Mouse (Mus musculus) neutrophil, adult 5-6 weeks (primary cell): ENCODE results near the gene Bmp8a. TPM values are rescaled to one million over a fixed set of nuclear protein-coding genes. Genes with fewer than 3 reads are reported as not detected.
"Not testable (repeated sequence)": the region's sequence is repeated elsewhere in the genome, so short reads cannot be mapped to it uniquely, and the experiment has no call there.

Experiments
- ATAC-seq: fragments of 151-379, 151-347 bp; 2 replicates; pipeline ENCODE4 v1.8.0; 2017; ENCODE audit warnings: mild to moderate bottlenecking, moderate TSS enrichment; ENCODE audit not compliant: insufficient number of reproducible peaks, poor library complexity, low FRiP score, severe bottlenecking; ENCODE audit errors: extremely low read depth
- total RNA-seq: library from RNA; stranded (forward); fragments of 200-1000 nt; gene quantifications from 2 replicates; pipeline ENCODE4 v1.2.3, GENCODE M21; 2017

The Bmp8a gene
- not detected in 2 replicates for total RNA-seq

DNA sequence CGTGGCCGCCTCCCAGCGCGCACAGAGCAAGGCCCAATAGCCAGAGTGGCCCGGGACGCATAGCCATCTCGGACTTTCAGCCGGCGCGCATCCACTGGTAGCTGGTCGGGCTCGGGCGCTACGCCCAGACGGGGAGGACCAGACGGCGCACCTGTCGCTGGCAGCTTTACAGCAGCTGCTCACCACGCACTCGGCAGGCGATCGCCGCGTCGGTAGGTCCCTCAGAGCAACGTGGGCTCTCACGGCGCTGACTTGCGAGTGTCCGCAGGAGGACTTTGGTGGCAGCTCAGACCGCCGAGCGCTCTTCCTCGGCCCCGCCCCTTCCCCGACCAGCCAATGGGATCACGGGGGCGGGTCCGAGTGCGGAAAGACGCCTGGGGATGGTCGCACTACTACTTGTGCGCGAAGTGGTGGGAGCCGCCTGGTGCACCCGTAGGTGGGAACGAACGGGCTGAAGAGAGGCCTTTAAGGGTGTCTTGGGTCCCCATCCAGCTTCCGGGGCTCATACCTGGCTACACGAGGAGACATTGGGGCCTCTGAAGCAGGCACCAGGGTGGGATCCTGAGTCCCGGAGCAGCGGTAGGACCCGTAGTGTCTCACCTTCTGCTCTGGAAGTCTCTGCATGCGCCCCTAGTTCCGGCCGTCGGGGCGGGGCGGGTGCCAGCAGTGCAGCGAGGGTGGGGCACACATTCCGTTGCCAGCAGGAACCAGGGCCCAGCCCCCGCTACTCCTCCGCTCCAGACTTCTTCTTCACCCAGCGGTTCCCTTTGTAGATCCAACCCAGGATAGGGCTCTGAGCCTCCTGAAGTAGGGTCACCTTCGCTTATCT lies at the start of gene Bmp8a:
Gene Bmp8a (minus strand): TSS at position 611 of the 829 bp plus-strand sequence.
- ATAC-seq, result peak; percentile 34; the same call in 1 of the 2 replicates

DNA sequence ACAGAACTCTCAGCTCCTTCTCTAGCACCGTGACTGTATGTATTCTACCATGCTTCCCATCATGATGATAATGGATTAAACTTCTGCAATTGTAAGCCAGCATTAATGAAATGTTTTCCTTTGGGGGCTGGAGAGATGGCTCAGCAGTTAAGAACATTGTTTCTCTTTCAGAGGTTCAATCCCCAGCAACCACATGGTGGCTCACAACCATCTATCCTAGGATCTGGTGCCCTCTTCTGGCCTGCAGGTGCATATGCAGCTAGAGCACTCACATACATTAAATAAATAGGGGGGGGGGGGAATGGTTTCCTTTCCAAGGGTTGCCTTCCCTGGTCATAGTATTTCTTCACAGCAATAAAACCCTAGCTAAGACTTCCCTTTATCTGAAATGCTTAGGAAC lies 49.1 kb upstream of the Bmp8a start:
- no peak for ATAC-seq

DNA sequence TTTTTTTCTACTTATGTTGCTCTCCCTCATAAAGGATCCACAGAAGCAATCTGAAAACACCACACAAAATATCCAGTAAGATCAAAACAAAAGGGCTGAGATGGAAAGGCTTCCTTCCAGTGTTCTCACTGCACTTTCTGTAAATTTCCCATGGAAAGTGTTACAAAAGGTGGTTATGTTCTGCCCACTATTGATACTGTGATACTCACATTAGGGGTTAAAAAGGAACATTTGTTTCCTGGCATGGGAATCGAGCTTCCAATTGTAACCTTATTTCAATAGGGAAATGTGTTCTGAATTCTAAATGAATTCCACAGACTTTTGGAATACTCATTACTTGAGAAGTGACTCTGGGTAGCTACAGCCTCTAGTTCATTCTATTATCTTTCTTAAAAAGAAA lies 42.0 kb upstream of the Bmp8a start:
- no peak for ATAC-seq

DNA sequence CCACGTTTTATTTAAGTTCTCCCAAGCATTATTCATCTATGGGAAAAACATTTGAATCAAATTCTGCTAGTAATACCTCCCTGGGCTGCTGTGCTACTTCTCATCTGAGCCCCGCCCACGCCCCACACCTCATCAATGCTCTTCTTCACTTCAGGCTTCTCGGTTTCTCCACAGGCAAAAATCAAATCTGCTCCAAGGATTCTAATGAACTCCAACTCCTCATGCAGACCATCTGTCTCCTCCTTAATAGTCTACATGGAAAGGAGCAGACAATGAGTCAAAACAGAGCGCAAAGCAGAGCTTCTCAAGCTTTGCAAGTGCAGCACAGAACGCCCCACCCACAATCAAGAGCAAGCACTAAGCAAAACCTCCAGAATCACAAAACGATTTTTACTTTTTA lies 40.1 kb upstream of the Bmp8a start:
- ATAC-seq, result no peak

DNA sequence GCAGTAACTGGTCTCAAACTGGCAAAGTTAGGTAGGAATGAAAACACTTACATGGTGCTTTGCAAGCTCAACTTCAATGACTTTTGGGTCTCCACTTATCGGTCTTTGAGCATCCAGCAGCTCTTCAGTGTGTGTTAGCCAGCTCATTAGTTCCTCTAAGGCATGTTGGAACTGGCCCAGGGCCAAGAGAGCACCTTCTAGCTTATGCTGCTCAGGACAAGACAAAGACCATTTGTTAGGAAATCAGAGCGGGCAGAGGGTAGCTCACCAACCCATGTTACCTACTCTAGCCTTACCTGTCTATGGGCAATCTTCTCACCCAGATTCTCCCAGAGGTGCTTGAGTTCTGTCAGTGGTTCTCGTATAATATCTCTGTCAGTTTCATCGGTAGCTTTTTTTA lies 39.0 kb upstream of the Bmp8a start:
- no peak for ATAC-seq

DNA sequence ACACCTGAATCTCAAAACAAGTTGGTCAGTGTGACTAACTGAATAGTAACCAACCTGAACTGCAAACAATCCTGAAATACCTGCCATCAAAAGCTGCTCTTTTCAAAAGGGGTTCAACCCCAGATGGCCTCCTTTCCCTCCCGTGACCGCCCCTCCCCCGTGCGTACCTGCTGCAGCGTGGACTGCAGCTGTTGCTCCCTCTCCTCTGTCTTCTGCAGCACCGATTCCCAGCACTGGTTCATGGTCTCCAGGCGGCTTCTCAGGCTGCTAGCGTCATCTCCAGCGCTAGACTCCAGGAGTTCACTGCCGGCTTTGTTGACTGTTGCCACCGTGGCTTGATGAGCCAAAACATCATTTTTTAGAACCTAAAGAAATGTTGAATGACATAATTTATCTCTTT lies 38.5 kb upstream of the Bmp8a start:
- ATAC-seq, result no peak

DNA sequence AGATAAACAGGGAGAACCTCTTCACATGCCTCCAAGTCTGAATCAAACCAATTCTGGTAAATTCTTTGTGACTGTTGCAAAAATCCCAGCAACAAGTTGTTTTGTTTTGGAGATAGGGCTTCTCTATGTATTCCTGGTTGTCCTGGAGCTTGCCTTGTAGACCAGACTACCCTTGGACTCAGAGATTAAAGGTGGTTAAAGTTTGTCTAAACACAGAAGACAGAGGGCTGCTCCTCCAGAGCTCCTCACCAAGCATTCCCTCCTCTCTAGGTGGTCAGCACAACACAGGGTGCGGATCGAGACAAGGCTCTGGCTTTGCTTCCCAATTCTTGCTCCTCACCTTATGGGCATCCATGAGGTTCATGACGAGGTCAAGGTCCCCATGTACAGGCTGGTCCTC lies 33.0 kb upstream of the Bmp8a start:
- ATAC-seq, result no peak

DNA sequence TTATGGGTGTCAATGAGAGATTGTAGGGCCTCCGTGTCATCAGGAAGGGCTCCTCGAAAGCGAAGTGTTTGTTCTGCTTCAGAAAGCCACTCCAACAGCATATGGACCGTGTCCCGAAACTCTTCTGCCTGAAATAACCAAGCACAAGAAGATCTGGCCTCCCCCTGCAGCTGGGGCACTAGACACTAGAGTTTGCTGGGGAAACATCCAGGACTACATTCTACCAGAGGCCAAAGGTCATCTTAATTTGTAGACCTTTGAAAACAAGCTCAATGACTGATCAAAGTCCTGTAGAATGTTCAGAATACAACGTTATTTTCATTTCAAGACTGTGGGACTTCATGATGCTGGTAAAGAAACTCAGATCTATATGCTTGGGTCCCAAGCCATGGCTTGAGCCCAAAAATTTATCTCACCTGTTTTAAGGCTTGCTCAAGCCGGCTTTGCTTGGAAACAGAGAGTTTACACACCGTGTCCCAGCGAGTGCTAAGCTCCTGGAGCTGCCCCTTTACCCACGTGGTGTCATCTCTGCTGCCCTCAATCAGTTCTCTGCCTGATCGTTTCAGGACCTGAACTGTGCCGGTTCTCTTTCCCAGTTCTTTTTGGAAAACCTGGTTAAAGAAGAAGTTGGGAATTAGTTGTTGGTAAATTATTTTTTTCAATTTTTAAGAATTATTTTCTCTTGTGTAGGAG lies 31.4 kb upstream of the Bmp8a start:
- no peak for ATAC-seq

DNA sequence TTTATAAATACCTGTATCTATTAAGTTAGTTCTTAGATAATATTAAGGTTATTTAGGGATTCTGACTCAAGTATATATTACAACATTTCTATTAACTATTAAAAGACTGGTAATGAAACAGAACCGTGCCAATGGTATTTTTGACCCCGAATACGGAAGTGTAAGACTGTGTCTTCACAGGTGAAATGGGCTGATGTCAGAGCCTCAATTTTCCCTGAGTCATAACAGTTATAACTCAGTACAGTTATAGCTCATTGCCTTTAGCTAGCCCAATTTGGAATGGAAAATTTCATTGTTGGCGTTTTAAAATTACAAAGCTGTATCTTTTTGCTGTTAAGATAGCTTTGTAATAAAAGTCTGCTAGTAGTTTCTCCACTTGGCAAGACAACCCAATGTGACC lies 20.5 kb upstream of the Bmp8a start:
- ATAC-seq, result no peak

DNA sequence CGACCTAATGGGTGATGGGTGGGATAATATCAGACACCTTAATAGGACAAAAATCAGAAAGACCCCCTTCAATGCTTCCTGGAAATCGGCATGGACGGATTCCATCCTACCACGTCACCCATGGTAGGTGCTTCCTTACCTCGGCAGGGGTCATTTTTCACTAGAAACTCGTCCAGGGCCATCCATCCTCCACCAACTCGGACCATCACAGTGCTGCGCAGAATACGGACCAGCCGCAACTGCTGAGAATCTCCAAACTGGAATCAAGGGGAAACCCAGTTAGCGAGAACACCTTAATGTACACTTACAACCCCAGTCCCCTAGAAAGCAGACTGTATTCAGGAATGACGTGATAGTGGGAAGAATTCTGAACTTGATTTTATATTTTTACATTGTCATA lies 17.7 kb upstream of the Bmp8a start:
- no peak for ATAC-seq

DNA sequence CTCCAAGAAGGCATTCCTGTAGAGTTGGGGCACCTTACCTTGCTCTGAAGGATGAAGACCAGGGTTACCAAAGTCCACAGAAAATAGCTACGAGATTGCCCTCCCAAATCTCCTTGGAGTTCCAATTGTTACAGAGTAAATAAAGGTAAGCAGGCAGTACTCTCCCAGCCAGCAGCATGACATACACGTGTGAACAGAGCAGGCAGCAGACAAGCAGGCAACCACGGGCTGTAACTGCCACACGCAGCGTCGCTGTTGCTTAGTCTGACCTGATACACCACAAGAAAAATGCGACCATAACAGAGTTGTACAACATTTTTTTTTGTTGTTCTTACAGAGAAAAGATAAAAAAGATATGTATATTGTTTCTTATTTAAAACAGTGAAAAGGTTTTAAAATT lies 15.6 kb upstream of the Bmp8a start:
- no peak for ATAC-seq

DNA sequence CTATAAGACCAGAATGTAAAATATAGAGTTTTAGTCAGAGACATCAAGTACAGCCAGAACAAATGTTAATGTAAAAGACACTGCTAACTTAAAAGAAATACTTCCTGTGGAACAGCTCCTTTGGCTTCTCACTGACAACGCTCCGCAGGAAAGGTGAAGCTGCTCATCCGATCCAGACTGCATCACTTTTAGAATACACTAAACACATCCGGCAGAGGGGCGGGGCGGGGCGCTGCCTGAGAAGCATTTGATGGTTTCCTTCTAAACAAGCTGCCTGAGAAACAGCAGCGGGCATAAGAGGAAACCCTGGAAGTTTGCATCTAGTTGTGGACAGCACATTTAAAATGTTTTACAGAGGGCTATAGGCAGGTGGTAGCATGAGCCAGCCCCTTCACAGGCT lies 12.9 kb upstream of the Bmp8a start:
- ATAC-seq, result no peak

DNA sequence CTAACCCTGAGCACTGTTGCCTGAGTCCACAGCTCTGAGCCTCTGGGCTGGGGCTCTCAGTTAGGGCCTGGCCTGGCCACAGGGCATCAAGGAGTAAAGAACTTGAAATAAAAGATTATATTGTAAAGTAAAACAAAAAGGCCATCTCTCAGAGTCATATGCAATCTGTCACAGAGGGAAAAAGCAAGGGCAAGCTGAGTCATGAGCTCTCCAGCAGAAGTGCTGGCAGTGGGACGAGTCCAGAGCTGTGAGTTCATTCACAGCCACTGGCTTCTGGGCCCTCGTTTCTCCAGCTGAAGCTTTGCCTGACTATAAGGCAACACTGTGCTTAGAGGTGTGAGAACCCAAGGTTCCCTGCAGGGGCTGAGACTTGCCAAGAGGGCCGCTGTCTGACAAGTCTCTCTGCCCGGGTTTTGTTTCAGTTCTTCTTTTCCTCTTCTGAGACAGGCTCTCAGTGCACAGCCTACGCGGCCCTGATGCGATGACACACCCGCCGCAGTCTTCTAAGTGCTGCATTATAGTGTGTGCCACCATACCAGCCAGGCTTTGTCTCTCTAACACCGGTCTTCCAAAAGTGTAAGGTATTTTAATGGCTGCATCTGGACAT lies 10.3 kb upstream of the Bmp8a start:
- peak; percentile 19; the same call in 1 of the 2 replicates for ATAC-seq

DNA sequence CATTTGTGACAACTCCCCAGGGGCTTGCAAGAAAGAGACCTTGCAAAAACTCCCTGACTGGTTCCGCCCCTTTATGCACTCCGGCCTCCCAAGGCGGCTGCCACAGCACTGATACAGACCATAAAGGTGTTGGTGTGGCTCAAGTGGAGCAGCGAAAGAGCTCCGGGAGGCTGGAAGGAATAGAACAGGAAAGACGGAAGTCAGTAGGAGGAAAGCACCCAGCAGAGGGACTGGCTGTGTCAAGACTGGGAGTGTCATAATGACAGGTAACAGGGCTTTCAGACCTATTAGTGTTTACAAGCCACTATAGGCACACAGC lies 378 bp upstream of the Bmp8a start:
- no peak for ATAC-seq

DNA sequence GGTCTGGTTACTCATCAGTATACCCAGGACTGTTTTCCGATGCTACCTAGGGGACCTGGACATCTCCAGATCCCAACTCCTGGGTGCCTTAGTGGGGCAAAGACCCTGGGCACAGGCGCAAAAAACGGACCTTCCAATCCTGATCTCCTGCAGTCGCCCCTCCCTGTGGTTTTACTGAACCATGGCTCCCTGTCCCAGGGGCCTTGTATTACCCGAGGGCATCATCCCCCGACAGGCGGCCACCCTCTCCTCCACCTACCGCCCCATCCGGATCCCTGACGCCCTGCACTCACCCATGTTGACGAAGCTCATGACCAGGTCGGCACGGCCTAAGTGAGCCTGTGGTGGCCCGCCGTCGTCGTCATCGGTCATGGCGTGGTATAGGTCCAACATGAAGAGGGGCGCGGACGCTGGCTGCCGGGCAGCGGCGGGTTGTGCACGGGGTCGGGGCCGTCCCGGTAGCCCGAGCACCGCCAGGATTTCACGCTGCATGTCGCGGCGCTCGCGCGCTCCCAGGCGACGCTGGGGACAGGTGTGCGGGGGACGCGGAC lies 886 bp downstream of the Bmp8a start:
- ATAC-seq, result no peak

DNA sequence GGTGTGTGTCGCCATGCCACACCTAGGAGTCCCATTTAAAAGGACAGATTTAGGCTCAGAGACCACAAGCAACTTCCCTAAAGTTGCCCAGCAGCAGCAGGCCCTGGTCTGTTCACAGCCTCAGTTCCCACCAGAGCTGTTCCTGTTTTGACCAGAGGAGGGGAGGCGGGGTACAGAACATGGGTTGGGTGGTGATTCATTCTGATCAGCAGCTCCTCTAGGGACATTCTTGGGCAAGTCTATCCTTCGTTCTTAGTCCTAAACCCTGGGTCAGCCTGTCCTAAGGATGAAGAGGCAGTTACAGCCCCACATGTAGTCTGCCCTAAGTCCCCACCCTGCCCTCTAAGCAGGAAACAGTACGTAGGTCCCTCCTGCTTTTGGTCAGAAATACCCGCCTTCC lies 2.8 kb downstream of the Bmp8a start:
- ATAC-seq, result no peak

DNA sequence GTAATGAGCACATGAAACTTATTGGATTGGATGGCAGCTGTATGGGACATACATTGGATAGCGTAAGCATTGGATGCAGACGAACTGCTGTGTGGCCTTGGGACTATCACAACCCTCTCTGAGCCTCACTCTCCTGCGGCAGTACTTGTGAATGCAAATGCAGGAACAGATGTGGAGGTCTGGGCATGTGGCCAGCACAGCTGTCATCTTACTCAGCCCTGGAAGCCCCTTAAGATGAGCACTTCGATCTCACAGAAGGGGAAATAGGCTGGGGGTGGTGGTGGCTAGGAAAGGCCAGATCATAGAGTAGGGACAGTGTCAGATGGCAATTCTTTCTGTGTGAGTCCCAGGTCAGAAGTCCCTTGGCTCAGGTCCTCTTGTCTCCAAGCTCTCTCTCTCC lies 5.4 kb downstream of the Bmp8a start:
- no peak for ATAC-seq

DNA sequence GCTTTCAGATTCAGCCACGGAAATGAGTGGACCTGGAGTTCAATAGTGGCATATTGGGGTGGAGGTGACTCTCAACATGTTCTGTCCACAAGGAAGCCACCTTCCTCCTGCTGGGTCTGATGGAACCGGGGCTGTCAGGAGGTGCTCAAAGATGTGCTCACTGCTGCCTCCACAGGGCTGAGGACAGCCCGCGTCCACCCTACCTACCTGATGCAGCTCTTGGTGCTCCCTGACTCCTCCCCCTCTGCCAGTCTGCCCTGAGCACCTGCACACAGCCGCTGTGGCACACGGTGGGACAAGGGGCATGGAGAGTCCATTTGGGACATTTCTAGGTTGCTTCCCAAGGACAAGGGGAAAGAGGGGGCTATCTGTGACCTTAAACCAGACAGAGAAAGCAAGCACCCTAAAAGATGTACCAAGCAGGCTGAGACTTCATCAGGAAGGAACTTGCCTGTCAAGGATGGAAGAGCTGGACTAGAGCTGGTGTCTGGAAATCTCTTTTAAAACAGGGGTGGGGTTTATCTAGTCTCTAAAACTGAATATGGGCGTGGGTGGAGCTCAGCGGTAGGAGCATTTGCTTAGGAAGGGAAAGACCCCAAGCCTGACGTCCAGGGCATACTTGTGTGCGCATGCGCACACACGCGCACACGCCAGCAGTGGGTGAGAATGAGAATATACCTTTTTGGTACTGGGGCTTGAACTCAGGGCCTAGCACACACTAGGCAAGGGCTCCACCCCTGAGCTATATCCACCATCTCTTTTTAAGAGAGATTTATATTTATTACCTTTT lies 7.1 kb downstream of the Bmp8a start:
- ATAC-seq, result no peak

DNA sequence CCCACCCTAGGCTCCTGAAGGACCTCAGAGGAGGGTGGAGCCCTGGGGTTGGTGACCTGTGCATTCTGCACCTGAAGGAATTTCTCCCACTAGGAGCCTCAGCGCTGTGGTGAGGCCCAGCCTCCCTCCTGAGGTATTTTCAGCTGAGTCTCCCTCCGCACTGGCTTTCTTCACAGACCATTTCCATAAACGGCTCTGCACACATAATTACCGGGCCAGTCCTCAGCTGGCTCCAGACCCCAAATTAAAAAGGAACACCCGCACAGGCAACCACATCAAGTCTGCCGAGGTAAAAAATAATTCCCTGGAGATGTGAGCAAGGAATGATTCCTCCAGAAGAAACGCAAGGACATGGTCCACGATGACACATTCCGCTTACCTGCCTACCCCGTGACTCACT lies 7.8 kb downstream of the Bmp8a start:
- not testable (repeated sequence) for ATAC-seq
